Mouse (Mus musculus) small intestine, adult 2 months (tissue): ENCODE data around the gene Gm36176.

Source experiments
- CTCF ChIP-seq: fragments of 200-500 bp; IDR thresholded peaks from 2 replicates; pipeline ENCODE4 v1.5.1; 2012; ENCODE audit warnings: low read depth, mild to moderate bottlenecking, control low read depth, inconsistent platforms, low read length, moderate library complexity, mixed read lengths; ENCODE audit not compliant: insufficient replicate concordance, insufficient read length; ENCODE audit errors: extremely low read depth
- POLR2A ChIP-seq: fragments of 200-500 bp; IDR thresholded peaks from 2 replicates; pipeline ENCODE4 v1.6.1; 2012; ENCODE audit warnings: low read depth, mild to moderate bottlenecking, control low read depth, inconsistent platforms, low read length, moderate library complexity

DNA sequence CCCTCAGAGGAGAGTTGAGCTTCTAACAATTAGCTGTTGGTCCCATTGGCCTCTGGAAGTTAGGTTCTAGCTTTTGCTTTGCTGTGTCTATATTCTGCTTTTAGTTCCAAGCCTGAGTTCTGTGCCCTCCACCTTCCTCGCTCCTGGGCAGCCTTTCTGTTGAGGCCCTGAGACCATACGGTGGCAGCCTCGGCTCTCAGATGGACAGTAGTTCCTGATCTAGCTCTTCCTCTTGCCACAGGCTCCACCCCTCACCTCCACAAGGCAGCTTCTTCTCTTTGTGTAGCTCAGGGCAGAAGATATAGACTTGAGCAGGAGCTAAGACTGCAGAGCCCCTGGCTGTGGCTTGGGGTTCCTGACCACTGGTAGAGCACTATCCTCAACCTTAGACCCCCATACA, 33.7 kb downstream of the Gm36176 start:
- TF ChIP-seq CTCF (no peak), POLR2A (no peak)
